Mouse (Mus musculus): ENCODE data around the gene Gm10330.
"Not testable (repeated sequence)": the region's sequence is repeated elsewhere in the genome, so short reads cannot be mapped to it uniquely, and the experiment has no call there.

Gene Gm10330

DNA sequence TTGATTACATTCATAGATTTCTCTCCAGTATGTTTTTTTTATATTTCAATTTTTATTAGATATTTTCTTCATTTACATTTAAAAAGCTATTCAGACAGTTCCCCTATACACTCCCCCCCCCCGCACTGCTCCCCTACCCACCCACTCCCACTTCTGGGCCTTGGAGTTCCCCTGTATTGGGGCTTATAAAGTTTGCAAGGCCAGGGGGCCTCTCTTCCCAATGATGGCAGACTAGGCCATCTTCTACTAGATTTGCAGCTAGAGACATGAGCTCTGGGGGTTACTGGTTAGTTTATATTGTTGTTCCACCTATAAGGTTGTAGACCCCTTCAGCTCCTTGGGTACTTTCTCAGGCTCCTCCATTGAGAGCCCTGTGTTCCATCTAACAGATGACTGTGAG, at the start of gene Gm10330:
TSS of gene Gm10330 (minus strand) at position 101 of the 400 bp plus-strand sequence.
- DNase-seq: not testable (repeated sequence)

DNA sequence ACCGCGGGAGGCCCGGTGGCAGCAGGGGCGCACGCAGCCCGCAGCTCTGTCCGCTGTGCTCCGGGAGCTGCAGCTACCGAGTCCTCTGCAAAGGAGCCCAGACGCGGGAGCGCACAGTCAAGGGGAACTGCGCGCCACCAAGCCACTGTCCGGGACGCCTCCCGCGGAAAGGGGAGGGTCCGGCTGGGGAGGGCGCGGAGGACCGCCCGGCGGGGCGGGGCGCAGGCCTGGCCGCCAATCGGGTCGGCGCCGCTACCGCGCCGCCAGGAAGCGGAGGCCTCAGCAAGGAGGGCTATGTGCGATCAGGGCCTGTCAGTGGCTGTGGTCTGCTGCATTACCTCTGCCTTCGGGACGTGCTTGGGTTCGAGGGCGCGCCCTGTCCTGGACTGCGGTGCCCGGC, 20.7 kb upstream of the Gm10330 start:
- DNase-seq: peak; percentile 2

- DNase-seq: not testable (repeated sequence)
These were observed 20.3 kb upstream of the Gm10330 start for GRCm38 (mm10) chr12:23800366-23800765.

Measured in liver (tissue).